Mouse (Mus musculus): ENCODE data around the gene Slc51b. TPM values are rescaled to one million over a fixed set of nuclear protein-coding genes. Genes with fewer than 3 reads are reported as not detected.

The Slc51b gene
- not detected in 2 replicates for polyA plus RNA-seq (2012; rRNA removed)

- DNase-seq (ENCODE audit: low spot score): no peak
Measured at GRCm38 (mm10) chr9:65422760-65423501, at the start of gene Slc51b. TSS of gene Slc51b (minus strand) at chr9:65422955.

- no peak for DNase-seq (ENCODE audit: low spot score)
Measured at GRCm38 (mm10) chr9:65467686-65468085, 44.9 kb upstream of the Slc51b start.

GRCm38 (mm10) chr9:65465241-65465640, 42.5 kb upstream of the Slc51b start:
- no peak for DNase-seq (ENCODE audit: low spot score)

- DNase-seq (ENCODE audit: low spot score): no peak
Measured at GRCm38 (mm10) chr9:65464161-65464560, 41.4 kb upstream of the Slc51b start.

- no peak for DNase-seq (ENCODE audit: low spot score)
Measured at GRCm38 (mm10) chr9:65462544-65462943, 39.8 kb upstream of the Slc51b start.

GRCm38 (mm10) chr9:65460732-65461442, 38.1 kb upstream of the Slc51b start, which contains the start of gene Spg21:
TSS of gene Spg21 (plus strand) at chr9:65460947.
- DNase-seq (ENCODE audit: low spot score): peak; percentile 90

- DNase-seq (ENCODE audit: low spot score): no peak
Measured at GRCm38 (mm10) chr9:65460198-65460597, 37.4 kb upstream of the Slc51b start.

GRCm38 (mm10) chr9:65458975-65459374, 36.2 kb upstream of the Slc51b start:
- DNase-seq (ENCODE audit: low spot score): no peak

GRCm38 (mm10) chr9:65447951-65448350, 25.2 kb upstream of the Slc51b start:
- DNase-seq (ENCODE audit: low spot score): no peak

- DNase-seq (ENCODE audit: low spot score): no peak
Measured at GRCm38 (mm10) chr9:65444692-65445091, 21.9 kb upstream of the Slc51b start.

GRCm38 (mm10) chr9:65435671-65436301, 13.0 kb upstream of the Slc51b start, which contains the start of gene Mtfmt:
TSS of gene Mtfmt (plus strand) at chr9:65435782.
- peak; percentile 81 for DNase-seq (ENCODE audit: low spot score)

- DNase-seq (ENCODE audit: low spot score): no peak
Measured at GRCm38 (mm10) chr9:65435211-65435610, 12.5 kb upstream of the Slc51b start.

- no peak for DNase-seq (ENCODE audit: low spot score)
Measured at GRCm38 (mm10) chr9:65434140-65434539, 11.4 kb upstream of the Slc51b start.

- peak; percentile 57 for DNase-seq (ENCODE audit: low spot score)
Measured at GRCm38 (mm10) chr9:65432236-65432635, 9.5 kb upstream of the Slc51b start.

GRCm38 (mm10) chr9:65430921-65431320, 8.2 kb upstream of the Slc51b start:
- DNase-seq (ENCODE audit: low spot score): no peak

- DNase-seq (ENCODE audit: low spot score): no peak
Measured at GRCm38 (mm10) chr9:65430401-65430800, 7.6 kb upstream of the Slc51b start.

- no peak for DNase-seq (ENCODE audit: low spot score)
Measured at GRCm38 (mm10) chr9:65428003-65428402, 5.2 kb upstream of the Slc51b start.

- no peak for DNase-seq (ENCODE audit: low spot score)
Measured at GRCm38 (mm10) chr9:65427511-65427910, 4.8 kb upstream of the Slc51b start.

- no peak for DNase-seq (ENCODE audit: low spot score)
Measured at GRCm38 (mm10) chr9:65424393-65424792, 1.6 kb upstream of the Slc51b start.

GRCm38 (mm10) chr9:65419633-65420032, 3.1 kb downstream of the Slc51b start:
- no peak for DNase-seq (ENCODE audit: low spot score)

- DNase-seq (ENCODE audit: low spot score): no peak
Measured at GRCm38 (mm10) chr9:65417738-65418137, 5.0 kb downstream of the Slc51b start.

GRCm38 (mm10) chr9:65411326-65411725, 11.4 kb downstream of the Slc51b start:
- DNase-seq (ENCODE audit: low spot score): no peak

- no peak for DNase-seq (ENCODE audit: low spot score)
Measured at GRCm38 (mm10) chr9:65410378-65410777, 12.4 kb downstream of the Slc51b start.
